Mouse (Mus musculus) hindbrain, embryonic 16.5 days (tissue): Measurements from ENCODE around the gene Tssk3. TPM values are rescaled to one million over a fixed set of nuclear protein-coding genes. Genes with fewer than 3 reads are reported as not detected.

Source experiments
- ATAC-seq: fragments of 200-750 bp; cut with Nextera tagmentation; 2 replicates; pipeline ENCODE4 v1.8.0; 2017; ENCODE audit warnings: moderate TSS enrichment, moderate library complexity
- H3K27ac ChIP-seq: fragments of 300-500 bp; sonication (generic); 2 replicates; pipeline ENCODE4 v1.5.1; 2014; ENCODE audit warnings: low read depth, mild to moderate bottlenecking, control low read depth, low read length, moderate library complexity
- H3K27me3 ChIP-seq: fragments of 300-500 bp; sonication (generic); replicated peaks from 2 replicates; pipeline ENCODE4 v1.6.1; 2014; ENCODE audit warnings: low read length; ENCODE audit not compliant: control insufficient read depth, insufficient read depth
- H3K36me3 ChIP-seq: fragments of 300-500 bp; sonication (generic); 2 replicates; pipeline ENCODE4 v1.6.1; 2014; ENCODE audit warnings: mild to moderate bottlenecking, low read length, moderate library complexity, mixed read lengths; ENCODE audit not compliant: control insufficient read depth, insufficient read depth
- H3K4me1 ChIP-seq: fragments of 300-500 bp; sonication (generic); 2 replicates; pipeline ENCODE4 v1.6.1; 2014; ENCODE audit warnings: low read depth, low read length; ENCODE audit not compliant: control insufficient read depth, insufficient read depth
- H3K4me2 ChIP-seq: fragments of 300-500 bp; sonication (generic); 2 replicates; pipeline ENCODE4 v1.6.1; 2014; ENCODE audit warnings: mild to moderate bottlenecking, low read length, control low read depth, moderate library complexity
- H3K4me3 ChIP-seq: fragments of 300-500 bp; sonication (generic); 2 replicates; pipeline ENCODE4 v1.5.1; 2014; ENCODE audit warnings: mild to moderate bottlenecking, low read length, control low read depth, moderate library complexity
- H3K9ac ChIP-seq: fragments of 300-500 bp; sonication (generic); 2 replicates; pipeline ENCODE4 v1.6.1; 2014; ENCODE audit warnings: low read depth, mild to moderate bottlenecking, control low read depth, low read length, moderate library complexity
- H3K9me3 ChIP-seq: fragments of 300-500 bp; sonication (generic); 2 replicates; pipeline ENCODE4 v1.6.1; 2014; ENCODE audit warnings: mild to moderate bottlenecking, low read length, moderate library complexity; ENCODE audit not compliant: control insufficient read depth
- WGBS: fragments of 180-500 bp; shearing (Covaris S2); extraction: QIAGEN DNeasy Blood & Tissue Kit; methylation state at CpG from one replicate; pipeline ENCODE4 v1.1.7; 2014; 5-methylcytosine and 5-hydroxymethylcytosine counted together
- polyA plus RNA-seq: library from polyadenylated mRNA; unstranded; fragments of >200 nt; fragmentation: Nextera tagmentation; extraction: Ambion mirVana; gene quantifications from 2 replicates; pipeline ENCODE4 v1.2.1, GENCODE M21; 2015

Tssk3 gene
- polyA plus RNA-seq, 1 experiment from 2014 or later: 0.79 TPM

- Histone ChIP-seq H3K36me3 (no peaks in the 10 kb centered on the region), H3K27me3 (peaks cover 4% of the 10 kb centered on the region), H3K4me3 (peak within 1 kb of the TSS; percentile 65), H3K4me2 (peak within 1 kb of the TSS; percentile 67), H3K9me3 (no peaks in the 10 kb centered on the region), H3K9ac (peak within 1 kb of the TSS; percentile 73), H3K27ac (peak within 1 kb of the TSS; percentile 48; the same call in 1 of the 2 replicates), H3K4me1 (peaks cover 6% of the 10 kb centered on the region)
- WGBS: 1% methylated on average over 33 of the region's 33 CpGs
- peak; percentile 99 for ATAC-seq
These were observed 50.3 kb downstream of the Tssk3 start, which contains the start of gene Zbtb8b for GRCm38 (mm10) chr4:129440340-129441063. Gene Zbtb8b, minus strand, starts transcription at chr4:129440853.

Other genes with a start within 250 kb of the Tssk3 start
- 7.0 and 10.8 TPM in 2 replicates for gene C77080, start 229.6 kb downstream of the Tssk3 start, polyA plus RNA-seq
- 1.7 and 1.9 TPM in 2 replicates for gene Sync, start 203.4 kb downstream of the Tssk3 start, polyA plus RNA-seq
- 238 and 242 TPM in 2 replicates for gene Rbbp4, start 155.7 kb downstream of the Tssk3 start, polyA plus RNA-seq
- gene Zbtb8os, start 155.3 kb downstream of the Tssk3 start, polyA plus RNA-seq: 15.1 and 21.3 TPM in 2 replicates
- gene Zbtb8a, start 112.9 kb downstream of the Tssk3 start, polyA plus RNA-seq: 21.7 and 22.0 TPM in 2 replicates
- 18.0 and 19.2 TPM in 2 replicates for gene Zbtb8b, start 50.2 kb downstream of the Tssk3 start, polyA plus RNA-seq
- gene Bsdc1, start 29.4 kb downstream of the Tssk3 start, polyA plus RNA-seq: 34.6 and 37.4 TPM in 2 replicates
- 0.81 and 1.4 TPM in 2 replicates for gene Fam229a, start 168 bp upstream of the Tssk3 start, polyA plus RNA-seq
- gene Marcksl1, start 22.6 kb upstream of the Tssk3 start, polyA plus RNA-seq: 1,546 and 1,575 TPM in 2 replicates
- 80.5 and 90.0 TPM in 2 replicates for gene Hdac1, start 51.7 kb upstream of the Tssk3 start, polyA plus RNA-seq
- 13.5 and 13.9 TPM in 2 replicates for gene Lck, start 82.6 kb upstream of the Tssk3 start, polyA plus RNA-seq
- gene Fam167b, start 87.5 kb upstream of the Tssk3 start, polyA plus RNA-seq: 0.35 and 0.58 TPM in 2 replicates
- gene Eif3i, start 109.6 kb upstream of the Tssk3 start, polyA plus RNA-seq: 216 and 223 TPM in 2 replicates
- gene Tmem234, start 109.6 kb upstream of the Tssk3 start, polyA plus RNA-seq: 185 and 190 TPM in 2 replicates
- 2.1 and 3.9 TPM in 2 replicates for gene Dcdc2b, start 123.2 kb upstream of the Tssk3 start, polyA plus RNA-seq
- 27.6 and 33.4 TPM in 2 replicates for gene Iqcc, start 128.1 kb upstream of the Tssk3 start, polyA plus RNA-seq
- gene Ccdc28b, start 132.9 kb upstream of the Tssk3 start, polyA plus RNA-seq: 160 and 169 TPM in 2 replicates
- gene Txlna, start 150.0 kb upstream of the Tssk3 start, polyA plus RNA-seq: 39.7 and 46.0 TPM in 2 replicates
- gene Kpna6, start 181.7 kb upstream of the Tssk3 start, polyA plus RNA-seq: 18.2 and 20.3 TPM in 2 replicates
- gene Tmem39b, start 205.8 kb upstream of the Tssk3 start, polyA plus RNA-seq: 12.7 and 14.8 TPM in 2 replicates